26 mouse cellular contexts compared by ENCODE assay signal in the genomic region with DNA sequence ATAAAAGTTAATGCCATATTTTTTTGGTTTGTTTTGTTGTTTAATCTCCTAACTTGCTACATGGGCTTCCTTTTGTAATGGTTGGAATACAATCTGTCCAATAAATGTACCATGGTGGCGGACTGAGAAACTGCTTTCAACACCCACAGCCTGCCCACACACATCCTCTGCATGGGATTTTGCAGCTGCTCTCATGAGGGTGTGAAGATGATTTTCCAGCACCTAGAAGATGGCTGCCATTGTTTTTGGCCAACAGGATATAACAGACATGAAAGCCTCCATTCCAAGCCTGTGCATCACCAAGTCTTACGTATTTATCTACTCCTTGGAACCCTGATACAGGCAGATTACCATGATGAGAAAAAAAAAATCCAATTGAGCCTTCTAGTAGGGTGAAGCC.
DNase-seq lines count a peak whose midpoint lies in the region.
"Had no signal": no experiment of that assay in that cellular context is flagged by ENCODE, and none has a peak within 500 bp of the region (broad histone marks: within the 10 kb centered on the region; RNA-seq: fewer than 3 reads in every experiment).

No protein-coding gene starts in this region.

- 90% methylated on average over 2 of the region's 2 CpGs for WGBS in hindbrain, embryonic 10.5 days

- H3K27me3 ChIP-seq in hindbrain, embryonic 10.5 days (ENCODE audit: insufficient read depth, poor library complexity, severe bottlenecking) = no peaks in the 10 kb centered on the region; the same call in 1 of the 2 replicates
- H3K27me3 ChIP-seq: forebrain, embryonic 13.5 days; heart, embryonic 12.5 days; hindbrain, embryonic 15.5 days; kidney, embryonic 15.5 days; limb, embryonic 12.5 days; lung, embryonic 15.5 days; neural tube, embryonic 13.5 days had no signal

- peaks cover 11% of the 10 kb centered on the region; the same call in 1 of the 2 replicates for H3K4me1 ChIP-seq in hindbrain, embryonic 10.5 days (replicated peaks)
- H3K4me1 ChIP-seq: forebrain, embryonic 13.5 days; hindbrain, embryonic 15.5 days; limb, embryonic 12.5 days had no signal

- H3K36me3 ChIP-seq in hindbrain, embryonic 10.5 days = no peaks in the 10 kb centered on the region
- H3K36me3 ChIP-seq: heart, embryonic 12.5 days; hindbrain, embryonic 15.5 days; kidney, embryonic 15.5 days; limb, embryonic 12.5 days; lung, embryonic 15.5 days; neural tube, embryonic 13.5 days had no signal

- no peak overlapping the region for H3K4me3 ChIP-seq in hindbrain, embryonic 10.5 days
- H3K4me3 ChIP-seq: forebrain, embryonic 13.5 days; heart, adult 2 months; heart, embryonic 12.5 days; hindbrain, embryonic 15.5 days; kidney, embryonic 15.5 days; limb, embryonic 12.5 days; lung, embryonic 15.5 days; myocyte; neural tube, embryonic 13.5 days had no signal

- peak; percentile 41 for DNase-seq in layer of hippocampus, adult 11-12 months (ENCODE audit: low spot score)
- DNase-seq in layer of hippocampus, postnatal 10 days (ENCODE audit: low spot score in 2 of 2) = no peak
- DNase-seq in right cerebral cortex, adult 18-20 months = peak; percentile 24
- no peak for DNase-seq in right cerebral cortex, postnatal 14 days
- peak; percentile 15 for DNase-seq in T-cell, adult 2 months (ENCODE audit: low spot score)
- DNase-seq in hindbrain, embryonic 10.5 days (ENCODE audit: low spot score) = no peak
- no peak for DNase-seq in gastrocnemius, postnatal 10 days
- DNase-seq: adrenal gland, postnatal 10 days; cerebellum, adult 11 months; cerebellum, adult 9-10 months; cerebellum, postnatal 36 days; gastrocnemius, postnatal 36 days; heart, adult 2 months; kidney, adult 18-20 months; kidney, postnatal 36 days; lung, postnatal 36 days; thymus, adult 2 months; thymus, postnatal 36 days had no signal

- no peak overlapping the region for H3K27ac ChIP-seq in hindbrain, embryonic 10.5 days
- H3K27ac ChIP-seq: forebrain, embryonic 13.5 days; heart, adult 2 months; hindbrain, embryonic 15.5 days; kidney, embryonic 15.5 days; limb, embryonic 12.5 days; lung, embryonic 15.5 days; neural tube, embryonic 13.5 days had no signal

- no peaks in the 10 kb centered on the region for H3K9me3 ChIP-seq in hindbrain, embryonic 10.5 days
- H3K9me3 ChIP-seq: forebrain, embryonic 13.5 days; heart, embryonic 12.5 days; hindbrain, embryonic 15.5 days; kidney, embryonic 15.5 days; limb, embryonic 12.5 days; lung, embryonic 15.5 days; neural tube, embryonic 13.5 days had no signal

Comparison
In these comparisons a context has a peak if more than half of its experiments do, and no peak if none do; other contexts are left out.
1. DNase-seq: peak in layer of hippocampus, adult 11-12 months (single experiment), right cerebral cortex, adult 18-20 months (single experiment) and T-cell, adult 2 months (single experiment); none in layer of hippocampus, postnatal 10 days (0 of 2), right cerebral cortex, postnatal 14 days (single experiment), hindbrain, embryonic 10.5 days (single experiment) and gastrocnemius, postnatal 10 days (single experiment).